Mouse (Mus musculus) MEL (cell line): ENCODE measurements at regions not wholly inside any gene's neighbourhood (a gene's known extent, or its start where the extent isn't known, plus 50 kb on each side); places are given as distances from the start of the nearest gene placed in this dataset.

Source experiments
- DNase-seq: peaks from one replicate; pipeline ENCODE4 v3.0.0; 2011; ENCODE audit warnings: low read depth, low spot score
- H3K27ac ChIP-seq: 2 replicates; pipeline ENCODE4 v1.5.1; 2012; ENCODE audit warnings: low read depth, mild to moderate bottlenecking, control low read depth, low read length, moderate library complexity; ENCODE audit not compliant: control insufficient read depth
- H3K27me3 ChIP-seq, 2 experiments: fragments of 150-350 bp in 1 of 2; sonication (generic) in 1 of 2; 2 replicates each; pipeline ENCODE4 v1.6.1; 2012; ENCODE audit warnings: low read length in 2 of 2, mild to moderate bottlenecking in 2 of 2, improper control_type of control experiment in 1 of 2, moderate library complexity in 1 of 2; ENCODE audit not compliant: insufficient read depth in 2 of 2, control insufficient read depth in 1 of 2
- H3K36me3 ChIP-seq, 2 experiments: 2 replicates each; pipeline ENCODE4 v1.6.1; 2012 to 2014; ENCODE audit warnings: low read length in 2 of 2, improper control_type of control experiment in 1 of 2, inconsistent platforms in 1 of 2, mild to moderate bottlenecking in 1 of 2; ENCODE audit not compliant: insufficient read depth in 2 of 2, control insufficient read depth in 1 of 2
- H3K4me1 ChIP-seq, 2 experiments: fragments of 150-350 bp in 1 of 2; sonication (generic) in 1 of 2; 2 replicates each; pipeline ENCODE4 v1.6.1; 2012; ENCODE audit warnings: low read length in 2 of 2, improper control_type of control experiment in 1 of 2, mild to moderate bottlenecking in 1 of 2; ENCODE audit not compliant: insufficient read depth in 2 of 2, control insufficient read depth in 1 of 2
- H3K4me3 ChIP-seq, 2 experiments: fragments of 150-350 bp in 1 of 2; sonication (generic) in 1 of 2; 2 replicates each; pipeline ENCODE4 v1.5.1; 2012; ENCODE audit warnings: low read depth in 2 of 2, low read length in 2 of 2, mild to moderate bottlenecking in 2 of 2, moderate library complexity in 2 of 2, control low read depth in 1 of 2, improper control_type of control experiment in 1 of 2; ENCODE audit not compliant: control insufficient read depth in 1 of 2, insufficient read depth in 1 of 2
- H3K79me2 ChIP-seq: 2 replicates; pipeline ENCODE4 v1.6.1; 2012; ENCODE audit warnings: mild to moderate bottlenecking, low read length, moderate library complexity; ENCODE audit not compliant: control insufficient read depth, poor library complexity, insufficient read depth
- H3K9ac ChIP-seq: 2 replicates; pipeline ENCODE4 v1.6.1; 2012; ENCODE audit warnings: low read depth, mild to moderate bottlenecking, control low read depth, low read length, moderate library complexity; ENCODE audit not compliant: control insufficient read depth, poor library complexity, severe bottlenecking
- H3K9me3 ChIP-seq: fragments of 150-350 bp; sonication (generic); replicated peaks from 2 replicates; pipeline ENCODE4 v1.6.1; 2012; ENCODE audit warnings: mild to moderate bottlenecking, low read length, improper control_type of control experiment, moderate library complexity; ENCODE audit not compliant: insufficient read depth
- CHD1 ChIP-seq: IDR thresholded peaks from 2 replicates; pipeline ENCODE4 v1.6.1; 2012; ENCODE audit warnings: low read depth, mild to moderate bottlenecking, inconsistent platforms, low read length, improper control_type of control experiment
- CHD2 ChIP-seq: IDR thresholded peaks from 2 replicates; pipeline ENCODE4 v1.6.1; 2011; ENCODE audit warnings: low read length, improper control_type of control experiment
- E2F4 ChIP-seq: IDR thresholded peaks from 2 replicates; pipeline ENCODE4 v1.6.1; 2011; ENCODE audit warnings: low read depth, low read length, improper control_type of control experiment, borderline replicate concordance
- ELF1 ChIP-seq: IDR thresholded peaks from 2 replicates; pipeline ENCODE4 v1.6.1; 2014; ENCODE audit warnings: low read depth, mild to moderate bottlenecking, inconsistent platforms, low read length, improper control_type of control experiment, moderate library complexity
- EP300 ChIP-seq, 2 experiments: IDR thresholded peaks; 2 replicates each; pipeline ENCODE4 v1.6.1; 2011; ENCODE audit warnings: improper control_type of control experiment in 2 of 2, low read length in 2 of 2, low read depth in 1 of 2, mild to moderate bottlenecking in 1 of 2
- ETS1 ChIP-seq: IDR thresholded peaks from 2 replicates; pipeline ENCODE4 v1.6.1; 2012; ENCODE audit warnings: low read depth, mild to moderate bottlenecking, inconsistent platforms, low read length, improper control_type of control experiment, moderate library complexity
- GABPA ChIP-seq: IDR thresholded peaks from 2 replicates; pipeline ENCODE4 v1.6.1; 2012; ENCODE audit warnings: low read depth, mild to moderate bottlenecking, inconsistent platforms, low read length, improper control_type of control experiment, moderate library complexity
- GATA1 ChIP-seq: IDR thresholded peaks from 2 replicates; pipeline ENCODE4 v1.6.1; 2011; ENCODE audit warnings: low read depth, low read length, improper control_type of control experiment
- HCFC1 ChIP-seq: IDR thresholded peaks from 2 replicates; pipeline ENCODE4 v1.6.1; 2012; ENCODE audit warnings: low read depth, mild to moderate bottlenecking, inconsistent platforms, low read length, improper control_type of control experiment, moderate library complexity
- KAT2A ChIP-seq: conservative IDR thresholded peaks from 2 replicates; pipeline ENCODE4 v1.6.1; 2012; ENCODE audit warnings: low read depth, low read length, improper control_type of control experiment, inconsistent platforms
- MAFK ChIP-seq: IDR thresholded peaks from 2 replicates; pipeline ENCODE4 v1.6.1; 2011; ENCODE audit warnings: low read depth, mild to moderate bottlenecking, low read length, improper control_type of control experiment, borderline replicate concordance
- MAZ ChIP-seq: IDR thresholded peaks from 2 replicates; pipeline ENCODE4 v1.6.1; 2012; ENCODE audit warnings: low read depth, mild to moderate bottlenecking, inconsistent platforms, low read length, improper control_type of control experiment
- MEF2A ChIP-seq: IDR thresholded peaks from 2 replicates; pipeline ENCODE4 v1.6.1; 2014; ENCODE audit warnings: low read depth, mild to moderate bottlenecking, inconsistent platforms, low read length, improper control_type of control experiment; ENCODE audit not compliant: poor library complexity, insufficient replicate concordance, severe bottlenecking; ENCODE audit errors: extremely low read depth
- MYC ChIP-seq: IDR thresholded peaks from 2 replicates; pipeline ENCODE4 v1.6.1; 2011; ENCODE audit warnings: low read depth, mild to moderate bottlenecking, low read length, improper control_type of control experiment, moderate library complexity
- NELFE ChIP-seq: IDR thresholded peaks from 2 replicates; pipeline ENCODE4 v1.6.1; 2011; ENCODE audit warnings: low read depth, low read length, improper control_type of control experiment
- POLR2A ChIP-seq, 2 experiments: IDR thresholded peaks; 2 replicates each; pipeline ENCODE4 v1.6.1; 2011 to 2012; ENCODE audit warnings: low read length in 2 of 2, mild to moderate bottlenecking in 2 of 2, control low read depth in 1 of 2, improper control_type of control experiment in 1 of 2, low read depth in 1 of 2, moderate library complexity in 1 of 2; ENCODE audit not compliant: control insufficient read depth in 1 of 2, insufficient read depth in 1 of 2, poor library complexity in 1 of 2
- POLR2AphosphoS2 ChIP-seq: IDR thresholded peaks from 2 replicates; pipeline ENCODE4 v1.6.1; 2011; ENCODE audit warnings: low read length, improper control_type of control experiment
- POLR2AphosphoS5 ChIP-seq: IDR thresholded peaks from 2 replicates; pipeline ENCODE4 v1.6.1; 2012; ENCODE audit warnings: low read depth, borderline replicate concordance, mild to moderate bottlenecking, inconsistent platforms, low read length, moderate library complexity, mixed read lengths
- RAD21 ChIP-seq: IDR thresholded peaks from 2 replicates; pipeline ENCODE4 v1.6.1; 2011; ENCODE audit warnings: mild to moderate bottlenecking, low read depth, low read length, improper control_type of control experiment
- RCOR1 ChIP-seq: IDR thresholded peaks from 2 replicates; pipeline ENCODE4 v1.6.1; 2012; ENCODE audit warnings: low read depth, mild to moderate bottlenecking, inconsistent platforms, low read length, improper control_type of control experiment
- TBP ChIP-seq: IDR thresholded peaks from 2 replicates; pipeline ENCODE4 v1.8.0; 2011; ENCODE audit warnings: low read depth, low read length, improper control_type of control experiment
- TCF12 ChIP-seq: IDR thresholded peaks from 2 replicates; pipeline ENCODE4 v1.6.1; 2014; ENCODE audit warnings: low read depth, mild to moderate bottlenecking, inconsistent platforms, low read length, improper control_type of control experiment, moderate library complexity
- USF1 ChIP-seq: IDR thresholded peaks from 2 replicates; pipeline ENCODE4 v1.6.1; 2014; ENCODE audit warnings: low read depth, mild to moderate bottlenecking, inconsistent platforms, low read length, improper control_type of control experiment, moderate library complexity
- ZC3H11A ChIP-seq: IDR thresholded peaks from 2 replicates; pipeline ENCODE4 v1.6.1; 2012; ENCODE audit warnings: low read depth, mild to moderate bottlenecking, inconsistent platforms, low read length, improper control_type of control experiment
- ZMIZ1 ChIP-seq: IDR thresholded peaks from 2 replicates; pipeline ENCODE4 v1.6.1; 2012; ENCODE audit warnings: low read depth, mild to moderate bottlenecking, inconsistent platforms, low read length, improper control_type of control experiment, moderate library complexity
- ZNF384 ChIP-seq: IDR thresholded peaks from 2 replicates; pipeline ENCODE4 v1.6.1; 2012; ENCODE audit warnings: low read depth, mild to moderate bottlenecking, inconsistent platforms, low read length, improper control_type of control experiment

GRCm38 (mm10) chr2:57565258-57565657 lies 327.8 kb downstream of the Gpd2 start:
- TF ChIP-seq USF1 (no peak), RCOR1 (no peak), NELFE (no peak), GATA1 (no peak), POLR2AphosphoS5 (no peak), MYC (no peak), CHD1 (no peak), TCF12 (no peak), GABPA (no peak), E2F4 (no peak), RAD21 (no peak), ZMIZ1 (no peak), ZC3H11A (no peak), MEF2A (no peak), KAT2A (no peak)
- Histone ChIP-seq H3K27ac (no peak overlapping the region), H3K9me3 (no peaks in the 10 kb centered on the region), H3K4me3 (no peak overlapping the region), H3K9ac (no peak overlapping the region), H3K36me3 (no peaks in the 10 kb centered on the region), H3K79me2 (no peaks in the 10 kb centered on the region), H3K4me1 (no peaks in the 10 kb centered on the region), H3K27me3 (no peaks in the 10 kb centered on the region)
- DNase-seq = no peak

GRCm38 (mm10) chr2:57566103-57566502 lies 328.7 kb downstream of the Gpd2 start:
- H3K4me3 ChIP-seq = no peak overlapping the region
- TF ChIP-seq USF1 (no peak), HCFC1 (no peak), POLR2A (IDR thresholded peaks at IDR 0.05; ENCODE audit: control insufficient read depth in 1 of 2, insufficient read depth in 1 of 2, low read depth in 1 of 2, low read length in 2 of 2, poor library complexity in 1 of 2) (no peak), ZNF384 (no peak), POLR2AphosphoS5 (no peak), CHD2 (no peak), TBP (no peak), ZMIZ1 (no peak), GABPA (no peak), EP300 (IDR thresholded peaks at IDR 0.05; ENCODE audit: low read depth in 1 of 2, low read length in 2 of 2) (no peak), MAFK (no peak), E2F4 (no peak), ELF1 (no peak), ETS1 (no peak), POLR2AphosphoS2 (no peak), ZC3H11A (no peak), KAT2A (no peak), MAZ (no peak)
- H3K9ac ChIP-seq = no peak overlapping the region
- no peaks in the 10 kb centered on the region for H3K9me3 ChIP-seq
- H3K79me2 ChIP-seq = no peaks in the 10 kb centered on the region
- no peaks in the 10 kb centered on the region for H3K4me1 ChIP-seq
- no peaks in the 10 kb centered on the region for H3K36me3 ChIP-seq
- H3K27ac ChIP-seq = no peak overlapping the region
- no peaks in the 10 kb centered on the region for H3K27me3 ChIP-seq
- DNase-seq = no peak
